Mouse (Mus musculus): ENCODE data around the gene Spata18.

- TF ChIP-seq FLI1 (IDR thresholded peaks at IDR 0.05; ENCODE audit: low read length), result no peak
- no peak for TF ChIP-seq GATA1 (IDR thresholded peaks at IDR 0.05; ENCODE audit: borderline replicate concordance, low read length)
Observed at GRCm38 (mm10) chr5:73637337-73638107, 13.7 kb upstream of the Spata18 start.
